Comparison of ENCODE assay signal across 23 mouse cellular contexts in the genomic region with DNA sequence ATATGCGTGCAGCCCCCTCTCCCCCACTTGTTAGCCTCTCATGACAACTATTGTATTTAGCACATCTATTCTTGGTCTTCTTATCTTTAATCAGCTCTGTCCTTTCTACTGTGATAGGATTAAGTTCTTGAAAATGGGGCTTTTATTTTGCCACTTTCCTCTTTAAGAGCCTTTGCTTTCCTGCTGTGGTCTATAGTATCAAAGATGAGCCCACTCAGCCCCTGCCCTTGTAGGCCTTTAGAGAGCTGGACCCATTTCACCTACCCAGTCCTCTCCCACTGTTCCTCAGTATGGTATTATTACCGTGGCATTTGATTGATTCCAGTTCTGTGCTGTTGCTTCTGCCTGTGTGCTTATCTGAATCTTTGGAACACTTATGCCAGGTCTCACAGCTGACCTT. TPM values are rescaled to one million over a fixed set of nuclear protein-coding genes. Genes with fewer than 3 reads are reported as not detected.
DNase-seq lines count a peak whose midpoint lies in the region; ATAC-seq and TF ChIP-seq lines count a peak whose summit lies in the region.
"Had no signal": no experiment of that assay in that cellular context is flagged by ENCODE, and none has a peak within 500 bp of the region (broad histone marks: within the 10 kb centered on the region; RNA-seq: fewer than 3 reads in every experiment).

No protein-coding gene starts in this region.

- no peak overlapping the region for H3K27ac ChIP-seq in forebrain, embryonic 11.5 days (ENCODE audit: low read depth, low read length)
- H3K27ac ChIP-seq in forebrain, embryonic 16.5 days (ENCODE audit: low read length): no peak overlapping the region
- H3K27ac ChIP-seq in layer of hippocampus, adult 2 months: peak overlapping the region; percentile 53
- no peak overlapping the region for H3K27ac ChIP-seq in midbrain, embryonic 12.5 days (replicated peaks)
- H3K27ac ChIP-seq in midbrain, embryonic 10.5 days (replicated peaks): no peak overlapping the region
- H3K27ac ChIP-seq: forebrain, embryonic 10.5 days; gastrocnemius, adult 2 months; hindbrain, embryonic 15.5 days had no signal

- no peak overlapping the region for H3K4me3 ChIP-seq in forebrain, embryonic 11.5 days (ENCODE audit: low read depth, low read length)
- no peak overlapping the region for H3K4me3 ChIP-seq in forebrain, embryonic 16.5 days (replicated peaks; ENCODE audit: low read length)
- H3K4me3 ChIP-seq in layer of hippocampus, adult 2 months: no peak overlapping the region
- H3K4me3 ChIP-seq in midbrain, embryonic 12.5 days: no peak overlapping the region
- no peak overlapping the region for H3K4me3 ChIP-seq in midbrain, embryonic 10.5 days
- H3K4me3 ChIP-seq: forebrain, embryonic 10.5 days; gastrocnemius, adult 2 months; heart, embryonic 12.5 days; hindbrain, embryonic 15.5 days had no signal

- no peak for DNase-seq in forebrain, embryonic 11.5 days (ENCODE audit: low spot score)
- DNase-seq in layer of hippocampus, adult 2 months (ENCODE audit: low spot score in 2 of 2): no peak
- no peak for DNase-seq in layer of hippocampus, postnatal 10 days (ENCODE audit: low spot score in 2 of 2)
- DNase-seq in midbrain, embryonic 10.5 days (ENCODE audit: low spot score): no peak
- DNase-seq in retina, adult 2 months (ENCODE audit: low read depth, low spot score): peak; percentile 69
- no peak for DNase-seq in retina, embryonic 14.5 days (ENCODE audit: low spot score)
- DNase-seq: adrenal gland, adult 8-10 months; adrenal gland, postnatal 25 days; cerebellum, adult 18-20 months; cerebellum, adult 9-10 months; cerebellum, postnatal 14 days; forebrain, postnatal 0 days; gastrocnemius, adult 2 months; gastrocnemius, postnatal 14 days; heart, adult 11 months; heart, postnatal 14 days; heart, postnatal 4 days had no signal

- no peaks in the 10 kb centered on the region for H3K9me3 ChIP-seq in forebrain, embryonic 11.5 days (ENCODE audit: control insufficient read depth, low read length)
- H3K9me3 ChIP-seq in forebrain, embryonic 16.5 days (ENCODE audit: control insufficient read depth, low read length): no peaks in the 10 kb centered on the region
- H3K9me3 ChIP-seq in midbrain, embryonic 12.5 days: no peaks in the 10 kb centered on the region
- H3K9me3 ChIP-seq in midbrain, embryonic 10.5 days (replicated peaks): no peaks in the 10 kb centered on the region
- H3K9me3 ChIP-seq: forebrain, embryonic 10.5 days; heart, embryonic 12.5 days; hindbrain, embryonic 15.5 days had no signal

- H3K36me3 ChIP-seq in forebrain, embryonic 11.5 days (ENCODE audit: control insufficient read depth, insufficient read depth, low read length): no peaks in the 10 kb centered on the region
- H3K36me3 ChIP-seq in forebrain, embryonic 16.5 days (ENCODE audit: control insufficient read depth, insufficient read depth): no peaks in the 10 kb centered on the region
- H3K36me3 ChIP-seq in midbrain, embryonic 12.5 days: no peaks in the 10 kb centered on the region
- no peaks in the 10 kb centered on the region for H3K36me3 ChIP-seq in midbrain, embryonic 10.5 days
- H3K36me3 ChIP-seq: forebrain, embryonic 10.5 days; heart, embryonic 12.5 days; hindbrain, embryonic 15.5 days had no signal

- ATAC-seq in forebrain, embryonic 11.5 days (replicated peaks; ENCODE audit: low FRiP score): peak; percentile 46; the same call in 1 of the 2 replicates
- ATAC-seq in forebrain, embryonic 16.5 days: no peak
- ATAC-seq in midbrain, embryonic 12.5 days (ENCODE audit: low FRiP score, low read depth): peak; percentile 70
- ATAC-seq: activated CD4-positive, CD25-positive, alpha-beta regulatory T cell, adult 4 months; forebrain, postnatal 0 days had no signal

- no peak overlapping the region for H3K4me2 ChIP-seq in forebrain, embryonic 11.5 days (ENCODE audit: low read depth, low read length, severe bottlenecking)
- no peak overlapping the region for H3K4me2 ChIP-seq in forebrain, embryonic 16.5 days (ENCODE audit: low read length)
- no peak overlapping the region for H3K4me2 ChIP-seq in midbrain, embryonic 12.5 days (replicated peaks)
- H3K4me2 ChIP-seq: heart, embryonic 12.5 days; hindbrain, embryonic 15.5 days had no signal

- no peak overlapping the region for H3K9ac ChIP-seq in forebrain, embryonic 11.5 days (ENCODE audit: low read length)
- H3K9ac ChIP-seq in forebrain, embryonic 16.5 days (replicated peaks; ENCODE audit: low read depth, low read length): no peak overlapping the region
- H3K9ac ChIP-seq in midbrain, embryonic 12.5 days (replicated peaks): no peak overlapping the region
- H3K9ac ChIP-seq: forebrain, postnatal 0 days; heart, embryonic 12.5 days; hindbrain, embryonic 15.5 days had no signal

- H3K4me1 ChIP-seq in forebrain, embryonic 11.5 days (replicated peaks; ENCODE audit: control insufficient read depth, insufficient read depth, low read length): peaks cover 4% of the 10 kb centered on the region; the same call in 1 of the 2 replicates
- peaks cover 7% of the 10 kb centered on the region; the same call in 1 of the 2 replicates for H3K4me1 ChIP-seq in forebrain, embryonic 16.5 days (replicated peaks; ENCODE audit: control insufficient read depth, insufficient read depth, low read length)
- peaks cover 16% of the 10 kb centered on the region for H3K4me1 ChIP-seq in midbrain, embryonic 12.5 days
- peaks cover 26% of the 10 kb centered on the region for H3K4me1 ChIP-seq in midbrain, embryonic 10.5 days

- H3K27me3 ChIP-seq in forebrain, embryonic 11.5 days (ENCODE audit: control insufficient read depth, insufficient read depth, low read length): no peaks in the 10 kb centered on the region
- no peaks in the 10 kb centered on the region for H3K27me3 ChIP-seq in forebrain, embryonic 16.5 days (replicated peaks; ENCODE audit: control insufficient read depth, insufficient read depth, low read length)
- peaks cover 8% of the 10 kb centered on the region for H3K27me3 ChIP-seq in midbrain, embryonic 12.5 days
- H3K27me3 ChIP-seq in midbrain, embryonic 10.5 days (ENCODE audit: low read depth, poor library complexity, severe bottlenecking): peaks cover 9% of the 10 kb centered on the region; the same call in 1 of the 2 replicates
- H3K27me3 ChIP-seq: heart, embryonic 12.5 days; hindbrain, embryonic 15.5 days had no signal

- no peak for TF ChIP-seq CTCF in layer of hippocampus, adult 2 months (conservative IDR thresholded peaks at IDR 0.05)

- 11% methylated on average over 2 of the region's 2 CpGs for WGBS in forebrain, embryonic 11.5 days
- 10% methylated on average over 2 of the region's 2 CpGs for WGBS in forebrain, embryonic 16.5 days
- 14% methylated on average over 2 of the region's 2 CpGs for WGBS in midbrain, embryonic 12.5 days
- WGBS in midbrain, embryonic 10.5 days: 38% methylated on average over 2 of the region's 2 CpGs

RNA-seq across cellular contexts. Expression of a gene that starts 55.4 kb away (rescaled TPM):
- 16.2 and 16.6 TPM in 2 replicates for polyA plus RNA-seq in forebrain, embryonic 11.5 days (2014; fragmentation: Nextera tagmentation; extraction: Ambion mirVana)
- polyA plus RNA-seq in forebrain, embryonic 16.5 days (2015; fragmentation: Nextera tagmentation; extraction: Ambion mirVana): 13.7 and 19.6 TPM in 2 replicates
- 10 to 100 TPM; 75.0 to 78.4 TPM for total RNA-seq in layer of hippocampus, adult 2 months (2021)
- 10 to 100 TPM; 60.7 to 71.0 TPM for total RNA-seq in layer of hippocampus, postnatal 10 days (2021)
- polyA plus RNA-seq in midbrain, embryonic 12.5 days (2016; fragmentation: Nextera tagmentation; extraction: Ambion mirVana): 17.6 and 18.9 TPM in 2 replicates
- polyA plus RNA-seq in midbrain, embryonic 10.5 days (2016; fragmentation: Nextera tagmentation; extraction: Ambion mirVana): 8.7 and 10.5 TPM in 2 replicates
